In the genomic region with DNA sequence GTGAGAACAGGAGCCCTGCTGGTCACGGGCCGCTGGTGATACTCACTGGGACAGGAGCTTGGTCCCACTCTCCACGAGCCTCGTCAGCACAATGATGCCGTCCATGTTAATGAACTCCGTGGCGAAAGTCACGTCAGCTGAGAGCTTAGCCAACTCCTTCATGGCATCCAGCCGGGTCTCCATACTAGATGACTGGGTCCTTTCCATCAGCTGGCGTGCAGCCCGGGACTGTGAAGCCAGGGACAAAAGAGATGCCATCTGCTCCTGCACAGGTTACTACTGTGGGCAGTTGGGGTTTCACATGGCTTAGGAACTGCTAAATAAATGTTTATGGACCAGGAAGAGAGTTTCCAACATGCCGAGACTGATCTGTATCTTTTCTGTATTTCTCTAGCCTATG, we compare ENCODE assay signal across 17 mouse cellular contexts. TPM values are rescaled to one million over a fixed set of nuclear protein-coding genes. Genes with fewer than 3 reads are reported as not detected.
A peak's percentile ranks its signal among the peaks of the same experiment; 100 is the strongest.
DNase-seq lines count a peak whose midpoint lies in the region; ATAC-seq and TF ChIP-seq lines count a peak whose summit lies in the region.
"Had no signal": no experiment of that assay in that cellular context is flagged by ENCODE, and none has a peak within 500 bp of the region (broad histone marks: within the 10 kb centered on the region; RNA-seq: fewer than 3 reads in every experiment).

No protein-coding gene starts in this region.

- H3K9me3 ChIP-seq in midbrain, embryonic 16.5 days (replicated peaks; ENCODE audit: control insufficient read depth, low read length, poor library complexity, severe bottlenecking), result no peaks in the 10 kb centered on the region
- H3K9me3 ChIP-seq in intestine, postnatal 0 days (ENCODE audit: control insufficient read depth), result no peaks in the 10 kb centered on the region
- H3K9me3 ChIP-seq: heart, embryonic 13.5 days; liver, embryonic 15.5 days had no signal

- no peak for TF ChIP-seq CTCF in gastrocnemius, adult 2 months (IDR thresholded peaks at IDR 0.05)
- TF ChIP-seq CTCF in intestine, postnatal 0 days (IDR thresholded peaks at IDR 0.05; ENCODE audit: low read depth), result no peak

- WGBS in midbrain, embryonic 16.5 days, result 39% methylated on average over 12 of the region's 12 CpGs
- WGBS in intestine, postnatal 0 days, result 89% methylated on average over 12 of the region's 12 CpGs

- peaks cover 2% of the 10 kb centered on the region; the same call in 1 of the 2 replicates for H3K27me3 ChIP-seq in midbrain, embryonic 16.5 days (ENCODE audit: control insufficient read depth, insufficient read depth, low read depth, low read length)
- no peaks in the 10 kb centered on the region for H3K27me3 ChIP-seq in intestine, postnatal 0 days (replicated peaks; ENCODE audit: control insufficient read depth, insufficient read depth, low read length)
- H3K27me3 ChIP-seq: heart, embryonic 13.5 days; liver, embryonic 15.5 days had no signal

- peak; percentile 38; the same call in 1 of the 2 replicates for ATAC-seq in midbrain, embryonic 16.5 days
- ATAC-seq in intestine, postnatal 0 days, result no peak
- ATAC-seq: inflammation-experienced regulatory T-cells, adult 6 months had no signal

- H3K4me2 ChIP-seq in midbrain, embryonic 16.5 days (ENCODE audit: low read length), result no peak overlapping the region
- no peak overlapping the region for H3K4me2 ChIP-seq in intestine, postnatal 0 days (replicated peaks; ENCODE audit: low read depth)
- H3K4me2 ChIP-seq: heart, embryonic 13.5 days; liver, embryonic 15.5 days had no signal

- peaks cover 38% of the 10 kb centered on the region for H3K36me3 ChIP-seq in midbrain, embryonic 16.5 days (ENCODE audit: control insufficient read depth, insufficient read depth, low read length)
- peaks cover 82% of the 10 kb centered on the region for H3K36me3 ChIP-seq in intestine, postnatal 0 days (ENCODE audit: control insufficient read depth, insufficient read depth)

- no peak overlapping the region for H3K27ac ChIP-seq in gastrocnemius, adult 2 months
- H3K27ac ChIP-seq in midbrain, embryonic 16.5 days (ENCODE audit: low read length), result peak overlapping the region; percentile 73
- H3K27ac ChIP-seq in intestine, postnatal 0 days (ENCODE audit: low read depth, low read length), result no peak overlapping the region
- H3K27ac ChIP-seq: heart, embryonic 13.5 days; liver, embryonic 15.5 days had no signal

- no peak overlapping the region for H3K9ac ChIP-seq in midbrain, embryonic 16.5 days (ENCODE audit: low read depth, low read length)
- H3K9ac ChIP-seq in intestine, postnatal 0 days (ENCODE audit: low read depth, low read length), result no peak overlapping the region
- H3K9ac ChIP-seq: heart, embryonic 13.5 days; liver, embryonic 15.5 days had no signal

- no peak overlapping the region for H3K4me3 ChIP-seq in gastrocnemius, adult 2 months
- no peak overlapping the region for H3K4me3 ChIP-seq in midbrain, embryonic 16.5 days (ENCODE audit: low read depth, low read length)
- H3K4me3 ChIP-seq in intestine, postnatal 0 days (ENCODE audit: low read depth, low read length), result no peak overlapping the region
- H3K4me3 ChIP-seq: heart, embryonic 13.5 days; liver, embryonic 15.5 days had no signal

- peak; percentile 61 for DNase-seq in gastrocnemius, adult 2 months
- DNase-seq in gastrocnemius, postnatal 14 days, result no peak
- peak; percentile 65 to 69 for DNase-seq in right cerebral cortex, postnatal 10 days (ENCODE audit: low spot score in 2 of 2)
- DNase-seq in right cerebral cortex, adult 2 months (ENCODE audit: low spot score in 2 of 2), result no peak
- DNase-seq in cerebellum, postnatal 4 days (ENCODE audit: low spot score in 2 of 2), result peak; percentile 52 to 93
- no peak for DNase-seq in urinary bladder, postnatal 25 days (ENCODE audit: low spot score)
- DNase-seq: lung, postnatal 4 days; right cerebral cortex, postnatal 14 days; thymus, postnatal 4 days had no signal

- H3K4me1 ChIP-seq in midbrain, embryonic 16.5 days (ENCODE audit: control insufficient read depth, insufficient read depth, low read length), result peaks cover 23% of the 10 kb centered on the region
- H3K4me1 ChIP-seq in intestine, postnatal 0 days (replicated peaks; ENCODE audit: control insufficient read depth, insufficient read depth, low read length), result no peaks in the 10 kb centered on the region

- intact Hi-C loops in gastrocnemius, adult 2 months (cut with DNase I), result no loop called here
- intact Hi-C loops in gastrocnemius, postnatal 14 days (cut with DNase I; ENCODE audit: low total_unique reads), result no loop called here

RNA-seq across cellular contexts. Expression of gene Elmo2, which starts 14.7 kb away (rescaled TPM):
- 10 to 100 TPM; 12.8 to 15.0 TPM for total RNA-seq in gastrocnemius, adult 2 months (2021)
- total RNA-seq in gastrocnemius, postnatal 14 days (2021), result 10 to 100 TPM; 16.7 to 19.6 TPM
- polyA plus RNA-seq in midbrain, embryonic 16.5 days (2015; fragmentation: Nextera tagmentation; extraction: Ambion mirVana), result 108 and 112 TPM in 2 replicates
- polyA plus RNA-seq in intestine, postnatal 0 days (2015; fragmentation: Nextera tagmentation; extraction: Ambion mirVana), result 62.2 and 63.6 TPM in 2 replicates

RNA-seq across cellular contexts. Expression of gene Slc35c2, which starts 23.9 kb away (rescaled TPM):
- 10 to 100 TPM; 19.6 to 20.6 TPM for total RNA-seq in gastrocnemius, adult 2 months (2021)
- 10 to 100 TPM; 16.4 to 16.8 TPM for total RNA-seq in gastrocnemius, postnatal 14 days (2021)
- polyA plus RNA-seq in midbrain, embryonic 16.5 days (2015; fragmentation: Nextera tagmentation; extraction: Ambion mirVana), result 68.0 and 71.9 TPM in 2 replicates
- polyA plus RNA-seq in intestine, postnatal 0 days (2015; fragmentation: Nextera tagmentation; extraction: Ambion mirVana), result 199 and 209 TPM in 2 replicates

RNA-seq across cellular contexts. Expression of gene Zfp663, which starts 57.0 kb away (rescaled TPM):
- total RNA-seq in gastrocnemius, adult 2 months (2021), result not detected
- under 1 TPM in 1 of 2 experiments, not detected in 1; 0.08 TPM for total RNA-seq in gastrocnemius, postnatal 14 days (2021)
- polyA plus RNA-seq in midbrain, embryonic 16.5 days (2015; fragmentation: Nextera tagmentation; extraction: Ambion mirVana), result 7.3 and 9.1 TPM in 2 replicates
- polyA plus RNA-seq in intestine, postnatal 0 days (2015; fragmentation: Nextera tagmentation; extraction: Ambion mirVana), result 0.23 and 0.44 TPM in 2 replicates
- total RNA-seq: gastrocnemius, adult 18-20 months; MEL had no signal
- polyA plus RNA-seq: C2C12; inflammation-experienced regulatory T-cells, adult 6 months; liver, embryonic 15.5 days had no signal

Comparison
In these comparisons a context has a peak if more than half of its experiments do, and no peak if none do; other contexts are left out.
1. DNase-seq: peak in gastrocnemius, adult 2 months (single experiment), right cerebral cortex, postnatal 10 days (2 of 2) and cerebellum, postnatal 4 days (2 of 2); none in gastrocnemius, postnatal 14 days (single experiment), right cerebral cortex, adult 2 months (0 of 2) and urinary bladder, postnatal 25 days (single experiment).